Mouse (Mus musculus): ENCODE data around the gene Agr3. TPM values are rescaled to one million over a fixed set of nuclear protein-coding genes. Genes with fewer than 3 reads are reported as not detected.

The Agr3 gene
- not detected for polyA plus RNA-seq (2015; fragmentation: Illumina TruSeq; extraction: RNeasy Lipid Tissue Mini Kit (QIAGEN cat#74804); ENCODE audit: low read depth, low replicate concordance)

DNA sequence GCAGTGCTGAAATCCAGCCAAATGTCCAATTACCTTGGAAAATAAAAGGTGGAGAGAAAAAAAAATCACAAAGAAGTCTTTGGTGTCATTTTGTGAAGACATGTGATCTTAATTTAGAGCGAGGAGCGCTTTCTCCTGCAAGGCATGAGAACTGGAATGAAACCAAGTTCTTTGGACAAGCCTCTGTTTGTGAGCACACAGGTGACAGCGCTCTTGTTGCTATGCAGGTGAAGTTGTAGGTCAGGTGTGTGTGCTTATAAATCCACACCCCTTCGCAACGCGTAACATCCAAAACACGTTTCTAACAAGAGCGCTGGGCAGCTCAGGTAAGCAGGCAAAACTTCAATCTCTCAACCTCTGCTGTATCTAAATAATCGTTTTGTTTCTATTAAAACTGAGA is at the start of gene Agr3:
Gene Agr3, plus strand, starts transcription at position 219 of the 400 bp plus-strand sequence.

DNA sequence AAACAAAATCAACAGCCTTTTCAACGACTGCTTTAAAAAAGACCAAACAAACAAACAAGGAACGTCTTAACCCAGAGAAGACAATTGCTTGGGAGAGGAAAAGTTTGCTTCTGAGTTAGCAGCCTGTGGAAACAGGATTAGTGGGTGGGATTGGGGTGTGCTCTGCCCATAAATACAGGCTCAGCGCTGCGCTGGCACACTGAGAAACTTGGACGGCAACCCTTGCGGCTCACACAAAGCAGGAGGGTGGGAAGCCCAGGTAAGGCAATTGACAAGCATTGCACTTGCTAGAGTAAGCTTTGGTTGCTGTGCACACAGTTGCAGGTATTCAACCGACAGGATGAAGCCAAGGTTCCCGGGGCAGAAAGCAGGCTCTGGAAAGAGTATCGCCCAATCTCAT is 67.3 kb downstream of the Agr3 start, which contains the start of gene Agr2:
Gene Agr2, plus strand, starts transcription at position 197 of the 400 bp plus-strand sequence.

Other genes with a start within 250 kb of the Agr3 start
- not detected for gene Agr2, start 67.3 kb downstream of the Agr3 start, polyA plus RNA-seq (2015; fragmentation: Illumina TruSeq; extraction: RNeasy Lipid Tissue Mini Kit (QIAGEN cat#74804); ENCODE audit: low read depth, low replicate concordance)
- gene Tspan13, start 116.9 kb downstream of the Agr3 start, polyA plus RNA-seq (2015; fragmentation: Illumina TruSeq; extraction: RNeasy Lipid Tissue Mini Kit (QIAGEN cat#74804); ENCODE audit: low read depth, low replicate concordance) = 230 TPM
- 43.0 TPM for gene Ankmy2, start 231.5 kb downstream of the Agr3 start, polyA plus RNA-seq (2015; fragmentation: Illumina TruSeq; extraction: RNeasy Lipid Tissue Mini Kit (QIAGEN cat#74804); ENCODE audit: low read depth, low replicate concordance)
- 44.8 TPM for gene Bzw2, start 232.5 kb downstream of the Agr3 start, polyA plus RNA-seq (2015; fragmentation: Illumina TruSeq; extraction: RNeasy Lipid Tissue Mini Kit (QIAGEN cat#74804); ENCODE audit: low read depth, low replicate concordance)